13 mouse cellular contexts compared by ENCODE assay signal in the genomic region with DNA sequence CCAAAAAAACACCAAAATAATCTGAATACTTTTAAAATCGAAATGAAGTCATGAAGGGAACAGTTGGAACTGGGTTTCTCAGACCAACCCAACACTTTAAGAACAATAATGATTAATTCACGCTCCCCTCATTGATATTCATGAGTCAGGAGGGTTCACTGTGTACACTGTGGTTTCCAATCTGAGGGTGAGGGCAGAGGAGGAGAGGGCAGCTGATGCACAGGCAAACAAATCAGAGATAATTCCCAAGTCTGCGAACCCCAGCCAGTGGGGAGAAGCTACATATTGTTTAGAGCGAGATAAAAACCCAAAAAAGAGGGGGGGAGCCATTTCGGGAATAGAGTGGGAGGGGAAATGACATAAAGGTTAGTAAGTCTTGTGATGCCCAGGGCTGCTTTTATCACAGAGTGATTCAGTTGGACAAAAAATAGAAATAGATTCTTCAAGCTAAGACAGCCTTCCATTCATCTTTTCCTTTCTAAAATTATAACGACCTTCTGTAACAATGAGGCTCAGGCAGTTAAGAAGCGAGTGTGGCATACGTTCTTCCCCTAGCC.
DNase-seq lines count a peak whose midpoint lies in the region; ATAC-seq lines count a peak whose summit lies in the region.
"Had no signal": no experiment of that assay in that cellular context is flagged by ENCODE, and none has a peak within 500 bp of the region (broad histone marks: within the 10 kb centered on the region; RNA-seq: fewer than 3 reads in every experiment).

No protein-coding gene starts in this region.

- no peak for DNase-seq in neural tube, embryonic 11.5 days (ENCODE audit: low spot score)
- DNase-seq in neural tube, embryonic 10.5 days (ENCODE audit: extremely low spot score, low spot score): no peak
- DNase-seq in forebrain, embryonic 14.5 days (ENCODE audit: low spot score): no peak
- DNase-seq in testis, postnatal 14 days (ENCODE audit: low spot score): peak; percentile 44
- DNase-seq in thymus, postnatal 4 days: no peak
- no peak for DNase-seq in retina, embryonic 14.5 days (ENCODE audit: low spot score)
- DNase-seq: cerebellum, adult 11-12 months; heart, adult 18-20 months; liver; thymus, postnatal 36 days had no signal

- H3K9me3 ChIP-seq in neural tube, embryonic 11.5 days (ENCODE audit: control insufficient read depth, low read length): no peaks in the 10 kb centered on the region
- H3K9me3 ChIP-seq in forebrain, embryonic 14.5 days (replicated peaks; ENCODE audit: control insufficient read depth, low read length): no peaks in the 10 kb centered on the region
- no peaks in the 10 kb centered on the region for H3K9me3 ChIP-seq in midbrain, embryonic 12.5 days
- H3K9me3 ChIP-seq: lung, embryonic 15.5 days had no signal

- H3K4me3 ChIP-seq in neural tube, embryonic 11.5 days (ENCODE audit: low read depth, low read length): no peak overlapping the region
- H3K4me3 ChIP-seq in forebrain, embryonic 14.5 days (ENCODE audit: low read depth, low read length): no peak overlapping the region
- H3K4me3 ChIP-seq in midbrain, embryonic 12.5 days: no peak overlapping the region
- H3K4me3 ChIP-seq: lung, embryonic 15.5 days had no signal

- peak overlapping the region; percentile 74; the same call in 1 of the 2 replicates for H3K27ac ChIP-seq in neural tube, embryonic 11.5 days (ENCODE audit: low read depth, low read length)
- 0 out of 2 replicates have a peak overlapping the region, but pooled peaks have one; percentile 55 for H3K27ac ChIP-seq in forebrain, embryonic 14.5 days (ENCODE audit: low read depth, low read length)
- peak overlapping the region; percentile 82 for H3K27ac ChIP-seq in midbrain, embryonic 12.5 days (replicated peaks)
- H3K27ac ChIP-seq: kidney, postnatal 0 days; lung, embryonic 15.5 days had no signal

- no peaks in the 10 kb centered on the region for H3K27me3 ChIP-seq in neural tube, embryonic 11.5 days (ENCODE audit: control insufficient read depth, insufficient read depth, low read length)
- H3K27me3 ChIP-seq in forebrain, embryonic 14.5 days (replicated peaks; ENCODE audit: control insufficient read depth, insufficient read depth, low read length): no peaks in the 10 kb centered on the region
- no peaks in the 10 kb centered on the region for H3K27me3 ChIP-seq in midbrain, embryonic 12.5 days
- H3K27me3 ChIP-seq: lung, embryonic 15.5 days had no signal

- no peak overlapping the region for H3K9ac ChIP-seq in neural tube, embryonic 11.5 days (ENCODE audit: low read length)
- H3K9ac ChIP-seq in forebrain, embryonic 14.5 days (ENCODE audit: low read length): no peak overlapping the region
- H3K9ac ChIP-seq in midbrain, embryonic 12.5 days (replicated peaks): no peak overlapping the region
- H3K9ac ChIP-seq: lung, embryonic 15.5 days had no signal

- peaks cover 24% of the 10 kb centered on the region for H3K4me1 ChIP-seq in neural tube, embryonic 11.5 days (ENCODE audit: control insufficient read depth, insufficient read depth, low read length)
- H3K4me1 ChIP-seq in forebrain, embryonic 14.5 days (ENCODE audit: control insufficient read depth, insufficient read depth, low read length): peaks cover 31% of the 10 kb centered on the region
- peaks cover 56% of the 10 kb centered on the region for H3K4me1 ChIP-seq in midbrain, embryonic 12.5 days

- no peaks in the 10 kb centered on the region for H3K36me3 ChIP-seq in neural tube, embryonic 11.5 days (ENCODE audit: control insufficient read depth, insufficient read depth, low read length)
- no peaks in the 10 kb centered on the region for H3K36me3 ChIP-seq in forebrain, embryonic 14.5 days (ENCODE audit: control insufficient read depth, insufficient read depth, low read length)
- no peaks in the 10 kb centered on the region for H3K36me3 ChIP-seq in midbrain, embryonic 12.5 days
- H3K36me3 ChIP-seq: lung, embryonic 15.5 days had no signal

- H3K4me2 ChIP-seq in neural tube, embryonic 11.5 days (ENCODE audit: low read depth): no peak overlapping the region
- no peak overlapping the region for H3K4me2 ChIP-seq in forebrain, embryonic 14.5 days (ENCODE audit: low read length)
- no peak overlapping the region for H3K4me2 ChIP-seq in midbrain, embryonic 12.5 days (replicated peaks)
- H3K4me2 ChIP-seq: lung, embryonic 15.5 days had no signal

- peak; percentile 63 for ATAC-seq in neural tube, embryonic 11.5 days (ENCODE audit: insufficient read depth, low FRiP score, low TSS enrichment)
- peak; percentile 57 for ATAC-seq in forebrain, embryonic 14.5 days
- peak; percentile 64 for ATAC-seq in midbrain, embryonic 12.5 days (ENCODE audit: low FRiP score, low read depth)

- 55% methylated on average over 8 of the region's 8 CpGs for WGBS in neural tube, embryonic 11.5 days
- WGBS in forebrain, embryonic 14.5 days: 16% methylated on average over 8 of the region's 8 CpGs
- 33% methylated on average over 8 of the region's 8 CpGs for WGBS in midbrain, embryonic 12.5 days
